16 mouse cellular contexts compared by ENCODE assay signal in genomic region chr8:83684517-83684916, GRCm38 (mm10).
"Had no signal": no experiment of that assay in that cellular context is flagged by ENCODE, and none has a peak within 500 bp of the region (broad histone marks: within the 10 kb centered on the region; RNA-seq: fewer than 3 reads in every experiment).

No protein-coding gene starts in this region.

- DNase-seq: lung, adult 18-20 months; lung, embryonic 14.5 days; lung, postnatal 10 days; lung, postnatal 36 days; right cerebral cortex, postnatal 14 days; thymus, adult 2 months; thymus, postnatal 25 days; thymus, postnatal 4 days had no signal

- H3K9ac ChIP-seq: lung, embryonic 14.5 days; midbrain, embryonic 13.5 days; midbrain, embryonic 15.5 days; neural tube, embryonic 12.5 days; stomach, embryonic 15.5 days had no signal

- H3K9me3 ChIP-seq: megakaryocyte, embryonic 14.5 days; midbrain, embryonic 13.5 days; midbrain, embryonic 15.5 days; neural tube, embryonic 12.5 days; stomach, embryonic 15.5 days had no signal

- H3K27me3 ChIP-seq: megakaryocyte, embryonic 14.5 days; midbrain, embryonic 13.5 days; midbrain, embryonic 15.5 days; neural tube, embryonic 12.5 days; stomach, embryonic 15.5 days had no signal

- H3K4me3 ChIP-seq: megakaryocyte, embryonic 14.5 days; midbrain, embryonic 13.5 days; midbrain, embryonic 15.5 days; neural tube, embryonic 12.5 days; stomach, embryonic 15.5 days had no signal

- H3K4me1 ChIP-seq: midbrain, embryonic 13.5 days; midbrain, embryonic 15.5 days; neural tube, embryonic 12.5 days had no signal

- ATAC-seq: midbrain, embryonic 13.5 days; midbrain, embryonic 15.5 days had no signal

- H3K27ac ChIP-seq: macrophage; midbrain, embryonic 13.5 days; midbrain, embryonic 15.5 days; neural tube, embryonic 12.5 days; stomach, embryonic 15.5 days; stomach, postnatal 0 days had no signal

- H3K4me2 ChIP-seq: lung, embryonic 14.5 days; midbrain, embryonic 11.5 days; midbrain, embryonic 13.5 days; midbrain, embryonic 15.5 days; neural tube, embryonic 12.5 days; stomach, embryonic 15.5 days had no signal
